17 mouse cellular contexts compared by ENCODE assay signal in genomic region chr6:114158811-114159210, GRCm38 (mm10). TPM values are rescaled to one million over a fixed set of nuclear protein-coding genes. Genes with fewer than 3 reads are reported as not detected.
DNase-seq lines count a peak whose midpoint lies in the region; ATAC-seq and TF ChIP-seq lines count a peak whose summit lies in the region.
"Had no signal": no experiment of that assay in that cellular context is flagged by ENCODE, and none has a peak within 500 bp of the region (broad histone marks: within the 10 kb centered on the region; RNA-seq: fewer than 3 reads in every experiment).

No protein-coding gene starts in this region.

- TF ChIP-seq CTCF in hindbrain, postnatal 0 days (IDR thresholded peaks at IDR 0.05; ENCODE audit: low read depth), result no peak
- no peak for TF ChIP-seq CTCF in brain, embryonic 14.5 days (IDR thresholded peaks at IDR 0.05; ENCODE audit: borderline replicate concordance, extremely low read depth, insufficient read depth, insufficient read length)

- 0 out of 2 replicates have a peak, but pooled peaks cover 6% of the 10 kb centered on the region for H3K4me1 ChIP-seq in hindbrain, postnatal 0 days (ENCODE audit: insufficient read depth, low read length)
- H3K4me1 ChIP-seq in hindbrain, embryonic 14.5 days (replicated peaks; ENCODE audit: control insufficient read depth, insufficient read depth, low read length), result no peaks in the 10 kb centered on the region
- H3K4me1 ChIP-seq: lung, embryonic 15.5 days had no signal

- H3K27me3 ChIP-seq in hindbrain, postnatal 0 days (ENCODE audit: insufficient read depth, low read length), result no peaks in the 10 kb centered on the region
- no peaks in the 10 kb centered on the region for H3K27me3 ChIP-seq in hindbrain, embryonic 14.5 days (ENCODE audit: control insufficient read depth, insufficient read depth, low read length)
- H3K27me3 ChIP-seq: lung, embryonic 15.5 days had no signal

- no peak overlapping the region for H3K4me3 ChIP-seq in hindbrain, postnatal 0 days (ENCODE audit: low read length)
- H3K4me3 ChIP-seq in hindbrain, embryonic 14.5 days (replicated peaks; ENCODE audit: low read length), result no peak overlapping the region
- H3K4me3 ChIP-seq: heart, adult 2 months; lung, embryonic 15.5 days had no signal

- 55% methylated on average over 7 of the region's 7 CpGs for WGBS in hindbrain, postnatal 0 days
- 70% methylated on average over 7 of the region's 7 CpGs for WGBS in hindbrain, embryonic 14.5 days

- no peaks in the 10 kb centered on the region for H3K9me3 ChIP-seq in hindbrain, postnatal 0 days (ENCODE audit: low read length)
- no peaks in the 10 kb centered on the region for H3K9me3 ChIP-seq in hindbrain, embryonic 14.5 days (ENCODE audit: control insufficient read depth, low read length)
- H3K9me3 ChIP-seq: lung, embryonic 15.5 days had no signal

- H3K4me2 ChIP-seq in hindbrain, postnatal 0 days (ENCODE audit: low read depth, low read length), result no peak overlapping the region
- no peak overlapping the region for H3K4me2 ChIP-seq in hindbrain, embryonic 14.5 days (replicated peaks)
- H3K4me2 ChIP-seq: lung, embryonic 15.5 days had no signal

- peak overlapping the region; percentile 74 for H3K27ac ChIP-seq in hindbrain, postnatal 0 days
- no peak overlapping the region for H3K27ac ChIP-seq in hindbrain, embryonic 14.5 days
- H3K27ac ChIP-seq: heart, adult 2 months; lung, embryonic 15.5 days had no signal

- peak; percentile 81 for ATAC-seq in hindbrain, postnatal 0 days
- no peak for ATAC-seq in hindbrain, embryonic 14.5 days (ENCODE audit: low FRiP score)

- TF ChIP-seq POLR2A in brain, embryonic 14.5 days (IDR thresholded peaks at IDR 0.05; ENCODE audit: borderline replicate concordance, extremely low read depth, insufficient read depth, insufficient read length, poor library complexity, severe bottlenecking), result no peak

- no peaks in the 10 kb centered on the region for H3K36me3 ChIP-seq in hindbrain, postnatal 0 days (ENCODE audit: insufficient read depth, low read length)
- H3K36me3 ChIP-seq in hindbrain, embryonic 14.5 days (replicated peaks; ENCODE audit: control insufficient read depth, insufficient read depth), result no peaks in the 10 kb centered on the region
- H3K36me3 ChIP-seq: lung, embryonic 15.5 days had no signal

- DNase-seq in hindbrain, postnatal 0 days (ENCODE audit: low spot score), result peak; percentile 65
- DNase-seq in hindbrain, embryonic 14.5 days (ENCODE audit: low spot score), result no peak
- DNase-seq in brain, embryonic 14.5 days (ENCODE audit: low read depth), result peak; percentile 22
- peak; percentile 73 to 77 for DNase-seq in cerebellum, postnatal 10 days
- DNase-seq in layer of hippocampus, postnatal 36 days, result peak; percentile 39 to 58
- DNase-seq in ovary, postnatal 14 days (ENCODE audit: low spot score), result no peak
- no peak for DNase-seq in lung, postnatal 36 days
- no peak for DNase-seq in spleen, adult 12 weeks (ENCODE audit: low spot score)
- DNase-seq: adrenal gland, postnatal 36 days; B cell, adult 2 months; heart, adult 2 months; heart, postnatal 36 days; kidney, adult 11 months; kidney, postnatal 4 days had no signal

- H3K9ac ChIP-seq in hindbrain, postnatal 0 days (replicated peaks; ENCODE audit: low read length), result no peak overlapping the region
- no peak overlapping the region for H3K9ac ChIP-seq in hindbrain, embryonic 14.5 days
- H3K9ac ChIP-seq: lung, embryonic 15.5 days had no signal

RNA-seq across cellular contexts. Expression of gene Slc6a11, which starts 27.8 kb away (rescaled TPM):
- 292 and 308 TPM in 2 replicates for total RNA-seq in hindbrain, postnatal 0 days (2014; rRNA removed)
- polyA plus RNA-seq in hindbrain, postnatal 0 days (2015; fragmentation: Nextera tagmentation; extraction: Ambion mirVana), result 152 and 154 TPM in 2 replicates
- polyA plus RNA-seq in hindbrain, embryonic 14.5 days (2014; fragmentation: Nextera tagmentation; extraction: Ambion mirVana), result 64.0 and 78.9 TPM in 2 replicates
- polyA plus RNA-seq in brain, embryonic 14.5 days (2012; rRNA removed), result 22.8 and 46.2 TPM in 2 replicates
- total RNA-seq in layer of hippocampus, postnatal 36 days (2021), result 10 to 100 TPM; 85.6 to 92.5 TPM
- total RNA-seq: common myeloid progenitor, adult 5-6 weeks; heart, adult 2 months; heart, postnatal 36 days; megakaryocyte-erythroid progenitor cell, adult 5-6 weeks had no signal
- polyA plus RNA-seq: heart, adult 2 months had no signal

Comparison
In these comparisons a context has a peak if more than half of its experiments do, and no peak if none do; other contexts are left out.
1. DNase-seq: peak in hindbrain, postnatal 0 days (single experiment), brain, embryonic 14.5 days (single experiment), cerebellum, postnatal 10 days (2 of 2) and layer of hippocampus, postnatal 36 days (2 of 2); none in hindbrain, embryonic 14.5 days (single experiment), ovary, postnatal 14 days (single experiment), lung, postnatal 36 days (single experiment) and spleen, adult 12 weeks (single experiment).